Mouse (Mus musculus): ENCODE measurements around the gene Tnfrsf4.

DNA sequence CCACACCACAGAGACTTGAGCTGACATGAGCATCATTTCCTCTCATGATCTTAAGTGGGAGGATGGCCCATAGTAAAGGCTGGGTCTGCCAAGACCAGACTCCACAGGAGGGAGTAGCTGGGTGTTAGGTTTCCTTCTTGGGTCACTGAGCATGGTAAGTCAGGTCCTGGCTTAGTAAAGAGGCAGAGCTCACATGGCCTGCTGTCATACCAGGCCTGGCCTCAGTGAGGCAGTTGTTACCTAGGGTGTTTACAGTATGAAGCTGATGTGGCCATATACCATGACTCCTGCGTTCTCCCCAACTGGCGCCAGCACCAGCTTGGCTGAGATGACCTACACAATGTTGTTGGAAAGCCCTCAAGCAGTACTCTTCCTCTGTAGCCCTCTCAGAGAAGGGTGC is 40.4 kb upstream of the Tnfrsf4 start:
- TF ChIP-seq CTCF (IDR thresholded peaks at IDR 0.05; ENCODE audit: control insufficient read depth, insufficient read depth, insufficient replicate concordance, low read depth, low read length) (no peak), POLR2A (IDR thresholded peaks at IDR 0.05; ENCODE audit: control insufficient read depth, low read depth, low read length) (no peak)
